Mouse (Mus musculus): Measurements from ENCODE around the gene Svs3b. TPM values are rescaled to one million over a fixed set of nuclear protein-coding genes. Genes with fewer than 3 reads are reported as not detected.
A peak's percentile ranks its signal among the peaks of the same experiment; 100 is the strongest.
"Not testable (repeated sequence)": the region's sequence is repeated elsewhere in the genome, so short reads cannot be mapped to it uniquely, and the experiment has no call there.

Gene Svs3b
- not detected in 2 replicates for total RNA-seq (2021)
- long read RNA-seq, experiment 1, result 0 reads
- long read RNA-seq, experiment 2, result 0 reads

GRCm38 (mm10) chr2:164256540-164256939, at the start of gene Svs3b:
TSS of gene Svs3b (minus strand) at chr2:164256640.
- DNase-seq, result not testable (repeated sequence)

GRCm38 (mm10) chr2:164288968-164289367, 32.5 kb upstream of the Svs3b start, which contains the start of gene Svs3a:
TSS of gene Svs3a (plus strand) at chr2:164289268.
- not testable (repeated sequence) for DNase-seq

GRCm38 (mm10) chr2:164278359-164278758, 21.9 kb upstream of the Svs3b start, which contains the start of gene Svs4:
TSS of gene Svs4 (minus strand) at chr2:164278459.
- no peak for DNase-seq

- DNase-seq, result no peak
Observed at GRCm38 (mm10) chr2:164238366-164238765, 18.1 kb downstream of the Svs3b start, which contains the start of gene Svs2. TSS of gene Svs2 (minus strand) at chr2:164238466.

GRCm38 (mm10) chr2:164232671-164233070, 23.8 kb downstream of the Svs3b start:
- no peak for DNase-seq

- peak; percentile 36 for DNase-seq
Observed at GRCm38 (mm10) chr2:164228361-164229070, 27.9 kb downstream of the Svs3b start.

GRCm38 (mm10) chr2:164221522-164221921, 34.9 kb downstream of the Svs3b start, which contains the start of gene Wfdc15b:
TSS of gene Wfdc15b (minus strand) at chr2:164221660.
- DNase-seq, result no peak

- no peak for DNase-seq
Observed at GRCm38 (mm10) chr2:164219295-164219694, 37.1 kb downstream of the Svs3b start.

GRCm38 (mm10) chr2:164212711-164213110, 43.7 kb downstream of the Svs3b start:
- DNase-seq, result no peak

GRCm38 (mm10) chr2:164210892-164211291, 45.5 kb downstream of the Svs3b start:
- no peak for DNase-seq

GRCm38 (mm10) chr2:164206676-164207075, 49.8 kb downstream of the Svs3b start:
- DNase-seq, result no peak

GRCm38 (mm10) chr2:164206011-164206410, 50.4 kb downstream of the Svs3b start:
- DNase-seq, result not testable (repeated sequence)

Other genes with a start within 250 kb of the Svs3b start
- gene Pabpc1l, start 231.2 kb downstream of the Svs3b start, total RNA-seq (2021), result 1.0 and 2.9 TPM in 2 replicates
- gene Stk4, start 186.3 kb downstream of the Svs3b start, total RNA-seq (2021), result 28.6 and 36.1 TPM in 2 replicates
- gene Tomm34, start 185.5 kb downstream of the Svs3b start, total RNA-seq (2021), result 28.9 and 32.2 TPM in 2 replicates
- not detected in 2 replicates for gene Kcns1, start 85.5 kb downstream of the Svs3b start, total RNA-seq (2021)
- not detected in 2 replicates for gene Wfdc5, start 73.9 kb downstream of the Svs3b start, total RNA-seq (2021)
- gene Wfdc12, start 66.0 kb downstream of the Svs3b start, total RNA-seq (2021), result 1.1 TPM in 1 of 2 replicates, not detected in the other
- gene Wfdc15a, start 56.5 kb downstream of the Svs3b start, total RNA-seq (2021), result not detected in 2 replicates
- gene Wfdc15b, start 35.0 kb downstream of the Svs3b start, total RNA-seq (2021), result not detected in 2 replicates
- gene Svs2, start 18.2 kb downstream of the Svs3b start, total RNA-seq (2021), result not detected in 2 replicates
- not detected in 2 replicates for gene Svs4, start 21.8 kb upstream of the Svs3b start, total RNA-seq (2021)
- gene Svs3a, start 32.6 kb upstream of the Svs3b start, total RNA-seq (2021), result not detected in 2 replicates
- not detected in 2 replicates for gene Svs6, start 60.1 kb upstream of the Svs3b start, total RNA-seq (2021)
- gene Svs5, start 76.1 kb upstream of the Svs3b start, total RNA-seq (2021), result 0.70 and 0.98 TPM in 2 replicates
- gene Slpi, start 132.5 kb upstream of the Svs3b start, total RNA-seq (2021), result 9.2 and 9.3 TPM in 2 replicates
- not detected in 2 replicates for gene Rbpjl, start 146.5 kb upstream of the Svs3b start, total RNA-seq (2021)
- 1.7 and 2.3 TPM in 2 replicates for gene Matn4, start 148.5 kb upstream of the Svs3b start, total RNA-seq (2021)
- gene Sdc4, start 187.2 kb upstream of the Svs3b start, total RNA-seq (2021), result 153 and 208 TPM in 2 replicates
- gene Sys1, start 200.3 kb upstream of the Svs3b start, total RNA-seq (2021), result 31.2 and 34.2 TPM in 2 replicates
- 0.82 and 5.9 TPM in 2 replicates for gene Gm20458, start 204.3 kb upstream of the Svs3b start, total RNA-seq (2021)
- not detected in 2 replicates for gene Trp53tg5, start 217.1 kb upstream of the Svs3b start, total RNA-seq (2021)
- 10.0 and 13.8 TPM in 2 replicates for gene Dbndd2, start 229.5 kb upstream of the Svs3b start, total RNA-seq (2021)
- gene Pigt, start 240.9 kb upstream of the Svs3b start, total RNA-seq (2021), result 85.2 and 89.0 TPM in 2 replicates